Mouse (Mus musculus): ENCODE measurements around the gene Zfyve28. TPM values are rescaled to one million over a fixed set of nuclear protein-coding genes. Genes with fewer than 3 reads are reported as not detected.

The Zfyve28 gene
- polyA plus RNA-seq, 1 experiment from 2014 or later: 0.72 TPM

DNA sequence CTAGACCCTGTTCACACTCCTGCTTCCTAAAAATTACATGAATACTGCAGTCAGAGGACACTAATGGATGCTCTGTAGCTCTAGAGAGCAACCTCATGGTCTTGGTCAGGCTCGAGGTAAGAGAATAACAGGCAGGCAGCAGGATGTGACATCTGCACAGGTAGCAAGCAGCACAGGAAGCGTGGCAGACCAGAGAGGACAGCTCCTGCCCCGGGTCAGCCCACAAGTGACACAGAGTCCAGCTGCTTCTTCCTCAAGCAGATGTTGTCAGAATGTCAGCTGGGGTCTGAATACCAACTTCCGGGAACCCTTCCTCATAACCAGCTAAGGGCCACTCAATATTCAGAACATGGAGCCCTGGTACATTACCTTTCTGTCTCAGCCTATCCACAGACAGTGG lies 39.1 kb downstream of the Zfyve28 start:
- no peak overlapping the region for H3K9ac ChIP-seq (ENCODE audit: low read length)
- no peak overlapping the region; the same call in 1 of the 2 replicates for H3K27ac ChIP-seq (ENCODE audit: low read length)
- no peak overlapping the region for H3K4me2 ChIP-seq (ENCODE audit: low read depth, low read length)
- no peaks in the 10 kb centered on the region for H3K36me3 ChIP-seq (ENCODE audit: control insufficient read depth, insufficient read depth)
- no peak overlapping the region for H3K4me3 ChIP-seq (ENCODE audit: low read length)
- WGBS: 63% methylated on average over 4 of the region's 4 CpGs
- H3K4me1 ChIP-seq (ENCODE audit: control insufficient read depth, insufficient read depth, low read length): peaks cover 16% of the 10 kb centered on the region
- H3K27me3 ChIP-seq (ENCODE audit: control insufficient read depth, insufficient read depth, low read length): no peaks in the 10 kb centered on the region
- ATAC-seq (replicated peaks; ENCODE audit: extremely low read depth, insufficient read depth, low FRiP score): no peak
- no peaks in the 10 kb centered on the region for H3K9me3 ChIP-seq (replicated peaks; ENCODE audit: control insufficient read depth, low read length)

DNA sequence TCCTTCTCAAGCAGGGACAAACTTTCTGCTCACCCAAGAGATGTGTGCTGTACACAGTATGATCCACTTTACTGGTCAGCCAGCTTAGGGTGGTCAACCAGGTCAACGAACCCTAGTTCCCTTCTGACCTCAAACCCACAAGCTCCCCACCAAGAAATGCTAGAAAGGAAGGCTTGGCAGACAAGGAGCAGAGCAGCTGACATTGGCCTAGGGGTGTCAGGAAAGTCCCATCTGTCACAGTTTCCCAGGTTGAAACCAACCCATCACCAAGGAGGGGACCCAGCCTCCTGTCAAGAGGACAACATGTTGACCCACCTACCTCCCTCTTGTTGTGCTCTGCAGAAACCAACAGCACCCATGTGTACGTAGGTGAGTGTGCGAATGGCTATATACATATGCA lies 41.8 kb downstream of the Zfyve28 start:
- WGBS: 95% methylated on average over 3 of the region's 3 CpGs
- no peaks in the 10 kb centered on the region for H3K9me3 ChIP-seq (replicated peaks; ENCODE audit: control insufficient read depth, low read length)

DNA sequence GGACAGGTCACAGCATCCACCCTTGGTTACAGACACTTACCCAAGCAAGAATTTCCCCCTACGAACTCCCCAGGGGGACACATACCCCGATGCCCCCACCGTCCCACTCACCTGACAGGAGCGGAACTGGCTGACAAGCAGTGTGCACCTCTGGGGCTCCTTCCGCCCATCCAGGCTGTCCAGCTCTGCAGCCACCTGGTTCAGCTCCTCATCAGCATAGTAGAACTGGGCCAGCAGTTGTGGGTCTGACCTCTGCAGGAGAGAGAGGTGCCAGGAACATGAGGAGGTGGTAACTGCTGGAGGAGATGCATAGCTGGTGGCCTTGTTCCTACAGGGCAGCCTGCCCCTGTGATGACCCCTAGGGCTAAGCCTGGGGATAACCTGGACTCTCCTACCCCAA lies 45.2 kb downstream of the Zfyve28 start:
- WGBS: 77% methylated on average over 5 of the region's 5 CpGs
- 0 out of 2 replicates have a peak, but pooled peaks have one; percentile 31 for ATAC-seq (replicated peaks; ENCODE audit: extremely low read depth, insufficient read depth, low FRiP score)
- H3K9ac ChIP-seq (ENCODE audit: low read length): no peak overlapping the region

More for the DNA sequence above, 41.8 kb downstream of the Zfyve28 start:
- no peak overlapping the region for H3K9ac ChIP-seq (ENCODE audit: low read length)
- H3K4me2 ChIP-seq (ENCODE audit: low read depth, low read length): no peak overlapping the region
- no peak overlapping the region for H3K27ac ChIP-seq (ENCODE audit: low read length)
- H3K4me1 ChIP-seq (ENCODE audit: control insufficient read depth, insufficient read depth, low read length): peaks cover 18% of the 10 kb centered on the region
- no peaks in the 10 kb centered on the region for H3K27me3 ChIP-seq (ENCODE audit: control insufficient read depth, insufficient read depth, low read length)
- no peaks in the 10 kb centered on the region for H3K36me3 ChIP-seq (ENCODE audit: control insufficient read depth, insufficient read depth)
- no peak for ATAC-seq (replicated peaks; ENCODE audit: extremely low read depth, insufficient read depth, low FRiP score)
- H3K4me3 ChIP-seq (ENCODE audit: low read length): no peak overlapping the region

DNA sequence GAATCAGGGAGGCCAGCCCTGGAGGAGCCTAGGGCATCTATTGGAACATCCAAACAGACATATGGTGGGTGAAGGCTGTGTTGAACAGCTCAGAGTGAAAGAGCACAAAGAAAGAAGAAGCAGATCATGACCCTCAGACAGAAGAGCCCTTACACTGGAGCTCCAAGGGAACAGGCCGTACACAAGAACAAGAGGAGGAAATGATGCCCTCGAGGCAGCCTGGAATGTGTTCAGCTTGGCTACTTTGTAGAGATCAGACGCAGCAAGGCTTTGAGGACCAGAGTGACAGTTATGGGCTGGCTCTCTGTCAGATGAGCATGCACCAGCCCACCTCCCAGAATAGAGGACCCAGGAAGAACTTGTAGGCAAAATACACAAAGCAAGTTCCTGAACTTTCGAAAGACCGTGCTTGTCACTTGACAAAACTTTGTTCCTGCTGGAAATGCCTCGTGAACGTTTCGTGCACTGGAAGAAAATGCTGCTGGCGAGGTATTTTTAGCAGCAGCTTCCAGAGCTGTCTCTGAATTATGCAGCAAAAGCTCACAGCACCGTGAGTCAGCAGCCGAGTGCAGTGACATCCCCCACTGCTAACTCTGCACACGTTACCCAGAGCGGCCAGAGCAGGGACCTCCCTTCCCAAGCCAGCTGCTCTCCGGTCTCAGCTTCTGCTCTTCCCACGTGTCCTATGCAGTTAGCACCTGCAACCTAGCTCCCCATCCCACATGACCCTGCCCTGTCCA lies 45.9 kb downstream of the Zfyve28 start:
- Histone ChIP-seq H3K9me3 (replicated peaks; ENCODE audit: control insufficient read depth, low read length) (no peaks in the 10 kb centered on the region), H3K9ac (ENCODE audit: low read length) (peak overlapping the region; percentile 39), H3K36me3 (ENCODE audit: control insufficient read depth, insufficient read depth) (no peaks in the 10 kb centered on the region), H3K27me3 (ENCODE audit: control insufficient read depth, insufficient read depth, low read length) (no peaks in the 10 kb centered on the region), H3K4me2 (ENCODE audit: low read depth, low read length) (peak overlapping the region; percentile 57), H3K4me1 (ENCODE audit: control insufficient read depth, insufficient read depth, low read length) (peaks cover 17% of the 10 kb centered on the region), H3K4me3 (ENCODE audit: low read length) (0 out of 2 replicates have a peak overlapping the region, but pooled peaks have one; percentile 12), H3K27ac (ENCODE audit: low read length) (peak overlapping the region; percentile 61)
- peak; percentile 90 for ATAC-seq (replicated peaks; ENCODE audit: extremely low read depth, insufficient read depth, low FRiP score)
- WGBS: 6% methylated on average over 15 of the region's 15 CpGs

More for the DNA sequence above, 45.2 kb downstream of the Zfyve28 start:
- Histone ChIP-seq H3K4me3 (ENCODE audit: low read length) (no peak overlapping the region), H3K9me3 (replicated peaks; ENCODE audit: control insufficient read depth, low read length) (no peaks in the 10 kb centered on the region), H3K27ac (ENCODE audit: low read length) (peak overlapping the region; percentile 16; the same call in 1 of the 2 replicates), H3K4me1 (ENCODE audit: control insufficient read depth, insufficient read depth, low read length) (peaks cover 17% of the 10 kb centered on the region), H3K36me3 (ENCODE audit: control insufficient read depth, insufficient read depth) (no peaks in the 10 kb centered on the region), H3K4me2 (ENCODE audit: low read depth, low read length) (peak overlapping the region; percentile 57), H3K27me3 (ENCODE audit: control insufficient read depth, insufficient read depth, low read length) (no peaks in the 10 kb centered on the region)

DNA sequence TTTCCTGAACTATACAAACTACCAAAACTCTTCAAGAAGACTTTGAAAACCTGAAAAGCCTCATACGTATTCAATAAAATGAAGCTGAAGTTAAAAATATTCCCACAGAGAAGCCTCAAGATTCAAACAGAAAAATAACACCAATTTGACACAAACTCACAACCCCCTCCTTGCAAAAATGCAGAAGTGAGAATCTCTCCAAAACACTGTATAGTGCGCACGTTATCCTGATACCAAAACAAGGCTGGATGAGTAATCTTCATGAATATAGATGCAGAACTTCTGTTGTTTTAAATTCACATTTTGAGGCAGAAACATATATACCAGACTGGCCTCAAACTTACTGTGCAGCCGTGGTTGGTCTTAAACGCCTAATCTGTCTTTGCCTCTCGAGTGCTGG lies 49.8 kb downstream of the Zfyve28 start:
- H3K4me2 ChIP-seq (ENCODE audit: low read depth, low read length): no peak overlapping the region
- H3K27ac ChIP-seq (ENCODE audit: low read length): no peak overlapping the region
- 82% methylated on average over 6 of the region's 6 CpGs for WGBS
- H3K27me3 ChIP-seq (ENCODE audit: control insufficient read depth, insufficient read depth, low read length): no peaks in the 10 kb centered on the region
- H3K9me3 ChIP-seq (replicated peaks; ENCODE audit: control insufficient read depth, low read length): no peaks in the 10 kb centered on the region
- no peak overlapping the region for H3K4me3 ChIP-seq (ENCODE audit: low read length)
- H3K36me3 ChIP-seq (ENCODE audit: control insufficient read depth, insufficient read depth): no peaks in the 10 kb centered on the region
- no peak overlapping the region for H3K9ac ChIP-seq (ENCODE audit: low read length)
- H3K4me1 ChIP-seq (ENCODE audit: control insufficient read depth, insufficient read depth, low read length): peaks cover 17% of the 10 kb centered on the region
- no peak for ATAC-seq (replicated peaks; ENCODE audit: extremely low read depth, insufficient read depth, low FRiP score)

DNA sequence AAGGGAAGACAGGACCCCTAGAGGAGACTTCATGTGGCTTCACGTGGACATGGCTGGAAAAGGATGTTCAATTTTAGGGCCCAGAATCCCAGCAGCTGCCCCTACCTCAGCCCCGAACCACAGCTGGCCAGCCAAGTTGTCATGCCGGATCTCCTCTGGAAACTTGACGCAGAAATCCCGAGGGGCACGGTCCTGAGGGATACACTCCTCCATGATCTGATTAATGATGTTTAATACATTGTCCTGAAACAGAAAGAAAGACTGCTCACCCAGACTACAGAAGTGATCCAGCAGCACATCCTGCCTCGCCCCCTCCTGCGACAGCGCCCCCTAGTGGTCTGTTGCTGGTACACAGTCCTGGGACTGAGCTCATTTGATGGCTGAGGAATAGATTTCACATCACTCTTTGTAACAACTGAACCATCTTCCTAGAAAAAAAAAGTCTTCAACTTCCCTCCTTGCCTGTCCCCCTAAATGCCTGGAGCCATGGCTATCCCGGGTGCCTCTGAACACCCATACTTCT lies 52.3 kb downstream of the Zfyve28 start:
- no peak for ATAC-seq (replicated peaks; ENCODE audit: extremely low read depth, insufficient read depth, low FRiP score)
- Histone ChIP-seq H3K4me2 (ENCODE audit: low read depth, low read length) (no peak overlapping the region), H3K27me3 (ENCODE audit: control insufficient read depth, insufficient read depth, low read length) (no peaks in the 10 kb centered on the region), H3K4me1 (ENCODE audit: control insufficient read depth, insufficient read depth, low read length) (no peaks in the 10 kb centered on the region; the same call in 1 of the 2 replicates), H3K36me3 (ENCODE audit: control insufficient read depth, insufficient read depth) (no peaks in the 10 kb centered on the region), H3K9ac (ENCODE audit: low read length) (no peak overlapping the region), H3K4me3 (ENCODE audit: low read length) (no peak overlapping the region), H3K27ac (ENCODE audit: low read length) (no peak overlapping the region), H3K9me3 (replicated peaks; ENCODE audit: control insufficient read depth, low read length) (no peaks in the 10 kb centered on the region)
- WGBS: 54% methylated on average over 10 of the region's 10 CpGs

DNA sequence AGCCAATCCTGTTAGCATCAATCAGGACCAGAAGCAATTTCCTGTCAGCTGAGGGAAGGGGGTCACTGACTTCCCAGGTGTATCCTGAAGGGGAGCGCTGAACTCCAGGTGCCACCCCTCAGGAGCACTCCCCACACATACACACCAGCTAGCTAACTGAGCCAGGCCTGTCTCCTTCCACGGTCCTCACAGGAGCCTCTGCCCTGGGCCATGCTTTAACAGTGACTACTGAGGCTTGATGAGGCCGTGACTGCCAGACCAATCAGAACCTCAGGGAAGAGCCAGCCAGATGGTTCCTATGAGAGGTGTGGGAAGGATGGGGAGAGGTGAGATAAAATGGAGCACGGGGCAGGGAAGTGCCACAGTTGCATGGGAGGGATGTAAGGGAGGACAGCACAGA lies 53.2 kb downstream of the Zfyve28 start:
- Histone ChIP-seq H3K4me3 (ENCODE audit: low read length) (no peak overlapping the region), H3K27me3 (ENCODE audit: control insufficient read depth, insufficient read depth, low read length) (no peaks in the 10 kb centered on the region), H3K9me3 (replicated peaks; ENCODE audit: control insufficient read depth, low read length) (no peaks in the 10 kb centered on the region), H3K4me2 (ENCODE audit: low read depth, low read length) (no peak overlapping the region), H3K27ac (ENCODE audit: low read length) (no peak overlapping the region), H3K9ac (ENCODE audit: low read length) (no peak overlapping the region), H3K36me3 (ENCODE audit: control insufficient read depth, insufficient read depth) (no peaks in the 10 kb centered on the region), H3K4me1 (ENCODE audit: control insufficient read depth, insufficient read depth, low read length) (peaks cover 4% of the 10 kb centered on the region)
- 64% methylated on average over 4 of the region's 4 CpGs for WGBS
- ATAC-seq (replicated peaks; ENCODE audit: extremely low read depth, insufficient read depth, low FRiP score): no peak

DNA sequence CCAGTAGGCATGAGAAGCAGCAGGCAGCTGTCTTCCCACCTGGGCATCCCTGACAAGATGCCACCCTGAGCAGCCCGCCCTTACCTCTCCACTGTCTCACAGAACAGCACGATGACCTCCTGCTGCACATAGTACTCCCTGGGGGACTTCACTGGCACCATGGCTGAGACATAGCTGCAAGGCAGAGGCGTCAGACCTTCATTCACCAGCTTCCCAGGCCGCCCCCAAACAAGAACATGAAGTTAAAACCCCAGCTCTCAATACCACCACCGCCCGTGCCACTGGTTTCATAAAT lies 55.1 kb downstream of the Zfyve28 start:
- no peak overlapping the region for H3K4me3 ChIP-seq (ENCODE audit: low read length)
- no peaks in the 10 kb centered on the region for H3K36me3 ChIP-seq (ENCODE audit: control insufficient read depth, insufficient read depth)
- peak overlapping the region; percentile 17; the same call in 1 of the 2 replicates for H3K27ac ChIP-seq (ENCODE audit: low read length)
- no peaks in the 10 kb centered on the region for H3K27me3 ChIP-seq (ENCODE audit: control insufficient read depth, insufficient read depth, low read length)
- no peak overlapping the region for H3K9ac ChIP-seq (ENCODE audit: low read length)
- no peak overlapping the region for H3K4me2 ChIP-seq (ENCODE audit: low read depth, low read length)
- no peak for ATAC-seq (replicated peaks; ENCODE audit: extremely low read depth, insufficient read depth, low FRiP score)
- H3K9me3 ChIP-seq (replicated peaks; ENCODE audit: control insufficient read depth, low read length): no peaks in the 10 kb centered on the region
- 85% methylated on average over 6 of the region's 6 CpGs for WGBS
- H3K4me1 ChIP-seq (ENCODE audit: control insufficient read depth, insufficient read depth, low read length): peaks cover 7% of the 10 kb centered on the region

DNA sequence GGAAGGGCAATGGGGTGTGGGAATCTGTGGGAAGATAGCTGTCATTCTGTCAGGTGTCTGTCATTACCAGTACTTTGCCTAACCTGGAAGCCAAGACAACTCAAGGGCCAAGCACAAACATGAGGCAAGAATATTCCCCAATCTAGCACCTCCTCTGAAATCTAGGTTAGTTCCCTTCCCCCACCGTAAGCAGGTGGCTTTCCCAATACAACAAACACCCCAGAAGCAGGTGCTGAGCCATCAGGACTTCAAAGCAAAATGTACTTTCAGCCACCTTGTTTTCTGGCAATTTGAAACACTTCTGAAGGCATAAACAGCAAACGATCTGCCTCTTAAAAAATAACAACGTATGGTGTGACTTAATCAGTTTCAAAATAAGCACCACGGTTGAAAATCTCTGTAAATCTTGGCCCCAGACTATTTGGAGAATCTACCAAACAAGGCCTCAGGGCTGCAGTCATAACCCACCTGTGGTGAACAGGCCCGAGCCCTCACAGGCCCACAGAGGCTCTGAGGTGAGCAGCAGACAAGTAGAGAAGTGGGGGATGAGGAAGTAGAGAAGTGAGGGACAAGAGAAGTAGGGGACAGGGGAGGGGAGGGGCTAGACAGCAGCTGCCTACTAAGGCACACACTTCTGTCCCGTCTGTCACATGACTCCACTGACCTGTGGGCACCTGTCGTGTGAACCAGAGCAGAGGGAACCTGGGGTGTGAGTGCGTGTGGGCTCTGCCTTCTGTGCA lies 55.6 kb downstream of the Zfyve28 start:
- 68% methylated on average over 8 of the region's 8 CpGs for WGBS
- Histone ChIP-seq H3K27me3 (ENCODE audit: control insufficient read depth, insufficient read depth, low read length) (no peaks in the 10 kb centered on the region), H3K4me2 (ENCODE audit: low read depth, low read length) (0 out of 2 replicates have a peak overlapping the region, but pooled peaks have one; percentile 10), H3K9ac (ENCODE audit: low read length) (no peak overlapping the region), H3K4me1 (ENCODE audit: control insufficient read depth, insufficient read depth, low read length) (peaks cover 7% of the 10 kb centered on the region), H3K9me3 (replicated peaks; ENCODE audit: control insufficient read depth, low read length) (no peaks in the 10 kb centered on the region), H3K36me3 (ENCODE audit: control insufficient read depth, insufficient read depth) (no peaks in the 10 kb centered on the region), H3K4me3 (ENCODE audit: low read length) (no peak overlapping the region), H3K27ac (ENCODE audit: low read length) (peak overlapping the region; percentile 17; the same call in 1 of the 2 replicates)
- ATAC-seq (replicated peaks; ENCODE audit: extremely low read depth, insufficient read depth, low FRiP score): no peak
